Mouse (Mus musculus) erythroblast, embryonic 14.5 days (primary cell): ENCODE measurements around the gene Ring1.

ENCODE experiments used
- GATA1 ChIP-seq: IDR thresholded peaks from 2 replicates; pipeline ENCODE4 v1.6.1; 2012; ENCODE audit warnings: low read length, inconsistent platforms, mixed read lengths
- TAL1 ChIP-seq: IDR thresholded peaks from 3 replicates; pipeline ENCODE4 v1.6.1; 2012; ENCODE audit warnings: low read length, inconsistent platforms, mixed read lengths

GRCm38 (mm10) chr17:34024861-34025755 is 628 bp upstream of the Ring1 start:
- TF ChIP-seq TAL1: no peak
- TF ChIP-seq GATA1: no peak
